Mouse (Mus musculus) embryonic facial prominence, embryonic 11.5 days (tissue): ENCODE results near the gene Fgf8. TPM values are rescaled to one million over a fixed set of nuclear protein-coding genes. Genes with fewer than 3 reads are reported as not detected.

ENCODE experiments used
- polyA plus RNA-seq: library from polyadenylated mRNA; unstranded; fragments of >200 nt; fragmentation: Nextera tagmentation; extraction: Ambion mirVana; gene quantifications from 2 replicates; pipeline ENCODE4 v1.2.1, GENCODE M21; 2014

The Fgf8 gene
- polyA plus RNA-seq, 1 experiment from 2014 or later, result 17.7 TPM

Other genes starting within 250 kb of the Fgf8 start
- gene Poll, start 182.4 kb downstream of the Fgf8 start, polyA plus RNA-seq, result 15.3 and 18.2 TPM in 2 replicates
- gene Gm17018, start 182.3 kb downstream of the Fgf8 start, polyA plus RNA-seq, result 50.1 and 54.5 TPM in 2 replicates
- 3.1 and 3.5 TPM in 2 replicates for gene Fbxw4, start 82.6 kb downstream of the Fgf8 start, polyA plus RNA-seq
- 15.2 and 17.2 TPM in 2 replicates for gene Npm3, start 6.7 kb upstream of the Fgf8 start, polyA plus RNA-seq
- gene Mgea5, start 40.9 kb upstream of the Fgf8 start, polyA plus RNA-seq, result 58.7 and 58.8 TPM in 2 replicates
- gene Kcnip2, start 73.1 kb upstream of the Fgf8 start, polyA plus RNA-seq, result 1.3 TPM in 2 replicates